Mouse (Mus musculus) induced T-regulatory cell, adult 2 months (primary cell): ENCODE results near the gene Sik3.
A peak's percentile ranks its signal among the peaks of the same experiment; 100 is the strongest.

Source experiments
- DNase-seq: peaks from one replicate; pipeline ENCODE4 v3.0.0-alpha.2; 2012; ENCODE audit warnings: low read depth

The Sik3 gene

GRCm38 (mm10) chr9:46228491-46228890 is 215.9 kb downstream of the Sik3 start, which contains the start of gene Apoa1:
Apoa1 (plus strand) TSS chr9:46228580.
- DNase-seq: no peak

DNA sequence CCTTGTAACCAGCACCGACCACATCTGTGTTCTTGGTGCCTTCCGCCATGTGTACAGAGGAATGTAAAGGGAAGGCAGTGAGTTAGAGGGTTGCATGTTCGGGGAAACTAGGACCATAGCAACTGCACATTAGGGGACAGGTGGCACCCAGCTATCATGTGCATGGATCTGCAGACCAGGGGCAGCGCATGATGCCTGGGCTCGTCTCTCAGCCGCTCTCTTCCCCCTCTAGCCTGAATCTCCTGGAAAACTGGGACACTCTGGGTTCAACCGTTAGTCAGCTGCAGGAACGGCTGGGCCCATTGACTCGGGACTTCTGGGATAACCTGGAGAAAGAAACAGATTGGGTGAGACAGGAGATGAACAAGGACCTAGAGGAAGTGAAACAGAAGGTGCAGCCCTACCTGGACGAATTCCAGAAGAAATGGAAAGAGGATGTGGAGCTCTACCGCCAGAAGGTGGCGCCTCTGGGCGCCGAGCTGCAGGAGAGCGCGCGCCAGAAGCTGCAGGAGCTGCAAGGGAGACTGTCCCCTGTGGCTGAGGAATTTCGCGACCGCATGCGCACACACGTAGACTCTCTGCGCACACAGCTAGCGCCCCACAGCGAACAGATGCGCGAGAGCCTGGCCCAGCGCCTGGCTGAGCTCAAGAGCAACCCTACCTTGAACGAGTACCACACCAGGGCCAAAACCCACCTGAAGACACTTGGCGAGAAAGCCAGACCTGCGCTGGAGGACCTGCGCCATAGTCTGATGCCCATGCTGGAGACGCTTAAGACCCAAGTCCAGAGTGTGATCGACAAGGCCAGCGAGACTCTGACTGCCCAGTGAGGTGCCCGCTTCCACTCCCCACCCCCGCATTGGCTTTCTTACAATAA is 217.2 kb downstream of the Sik3 start:
- DNase-seq: peak; percentile 65

GRCm38 (mm10) chr9:46230450-46230975 is 217.9 kb downstream of the Sik3 start:
- no peak for DNase-seq

- DNase-seq: no peak
Observed at GRCm38 (mm10) chr9:46235196-46235595, 222.6 kb downstream of the Sik3 start.

DNA sequence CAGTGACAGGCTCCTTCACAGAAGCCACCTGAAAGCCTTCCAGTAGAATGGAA is 222.8 kb downstream of the Sik3 start, which contains the start of gene Apoc3:
Gene Apoc3, minus strand, starts transcription at position 41 of the 53 bp plus-strand sequence.
- DNase-seq: no peak

- no peak for DNase-seq
Observed at GRCm38 (mm10) chr9:46235649-46236048, 223.0 kb downstream of the Sik3 start.

DNA sequence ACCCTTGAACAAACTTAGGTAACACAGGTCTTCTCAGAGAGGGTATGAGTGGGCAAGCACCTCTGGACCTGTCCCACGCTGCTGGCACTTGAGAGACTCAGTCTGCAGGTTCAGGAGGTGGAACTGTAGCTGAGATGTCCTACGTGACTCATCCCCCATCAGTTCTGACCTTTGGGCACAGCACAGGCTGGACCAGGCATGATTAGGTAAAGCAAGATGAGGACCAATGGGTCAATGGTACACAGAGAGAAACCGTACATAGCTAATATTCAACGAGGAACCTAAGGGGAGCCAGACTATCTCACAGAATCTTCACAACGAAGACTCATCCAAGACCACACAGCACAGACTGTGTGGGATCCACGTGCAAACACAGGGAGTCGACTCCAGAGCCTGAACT is 226.2 kb downstream of the Sik3 start:
- DNase-seq: no peak

GRCm38 (mm10) chr9:46240526-46241153 is 228.0 kb downstream of the Sik3 start, which contains the start of gene Apoa4:
Apoa4 (plus strand) TSS chr9:46240696.
- DNase-seq: no peak

GRCm38 (mm10) chr9:46241818-46242217 is 229.2 kb downstream of the Sik3 start:
- no peak for DNase-seq

- DNase-seq: no peak
Observed at GRCm38 (mm10) chr9:46243122-46243521, 230.5 kb downstream of the Sik3 start.

GRCm38 (mm10) chr9:46243584-46243983 is 231.0 kb downstream of the Sik3 start:
- DNase-seq: no peak

GRCm38 (mm10) chr9:46246752-46247324 is 234.2 kb downstream of the Sik3 start:
- peak; percentile 81 for DNase-seq

DNA sequence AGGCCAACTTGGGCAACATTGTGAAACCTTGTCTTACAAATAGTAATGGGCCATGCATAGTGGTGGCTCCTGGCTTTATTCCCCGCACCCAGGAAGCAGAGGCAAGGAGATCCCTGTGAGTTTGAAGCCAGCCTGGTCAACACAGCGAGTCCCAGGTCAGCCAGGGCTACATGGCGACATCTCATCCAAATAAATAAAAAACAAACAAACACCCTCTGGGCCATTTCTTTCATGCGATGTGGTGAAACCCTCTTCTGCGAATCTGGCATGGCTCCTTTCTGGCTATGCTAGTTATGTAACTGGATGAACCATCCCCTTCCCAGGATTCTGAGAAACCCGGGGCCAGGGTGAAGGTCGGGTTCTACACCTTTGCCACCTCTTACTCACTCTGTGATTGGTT is 243.6 kb downstream of the Sik3 start:
- no peak for DNase-seq

DNA sequence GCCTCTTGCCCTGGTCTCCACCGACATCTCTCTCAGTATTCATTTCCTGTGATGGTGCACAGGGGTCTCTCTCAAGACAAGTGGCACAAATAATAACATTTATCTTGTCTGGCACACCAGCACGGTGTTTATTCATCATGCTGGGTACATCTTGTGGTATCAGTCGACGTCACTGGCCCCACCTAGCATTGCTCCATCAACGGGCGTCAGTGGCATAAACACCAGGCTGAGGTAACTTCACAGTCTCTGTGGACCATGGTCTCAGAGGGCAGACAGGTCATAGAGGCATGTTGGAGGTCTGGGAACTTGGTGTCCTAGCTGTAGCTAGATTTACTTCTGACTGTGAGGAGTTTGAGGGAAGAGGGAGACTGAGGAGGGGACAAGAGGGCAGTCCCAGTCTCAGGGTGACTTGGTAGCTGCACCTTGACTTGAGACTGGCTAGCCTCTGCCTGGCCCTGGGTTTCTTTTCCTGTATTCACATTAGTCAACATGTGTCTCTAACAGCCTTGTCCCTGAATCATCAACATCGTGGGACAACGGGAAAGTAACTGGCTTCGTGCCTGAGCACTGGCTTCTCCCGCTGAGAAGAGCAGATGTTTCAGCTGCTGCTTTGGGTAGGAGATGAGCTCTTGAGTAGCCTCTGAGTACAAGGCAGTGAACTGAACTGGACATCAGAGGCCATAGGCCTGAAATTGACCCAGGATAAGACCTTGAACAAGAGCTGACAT is 244.2 kb downstream of the Sik3 start:
- no peak for DNase-seq

- DNase-seq: no peak
Observed at GRCm38 (mm10) chr9:46257546-46257945, 244.9 kb downstream of the Sik3 start.

- DNase-seq: no peak
Observed at GRCm38 (mm10) chr9:46259111-46259510, 246.5 kb downstream of the Sik3 start.

GRCm38 (mm10) chr9:46261131-46261530 is 248.5 kb downstream of the Sik3 start:
- DNase-seq: no peak

DNA sequence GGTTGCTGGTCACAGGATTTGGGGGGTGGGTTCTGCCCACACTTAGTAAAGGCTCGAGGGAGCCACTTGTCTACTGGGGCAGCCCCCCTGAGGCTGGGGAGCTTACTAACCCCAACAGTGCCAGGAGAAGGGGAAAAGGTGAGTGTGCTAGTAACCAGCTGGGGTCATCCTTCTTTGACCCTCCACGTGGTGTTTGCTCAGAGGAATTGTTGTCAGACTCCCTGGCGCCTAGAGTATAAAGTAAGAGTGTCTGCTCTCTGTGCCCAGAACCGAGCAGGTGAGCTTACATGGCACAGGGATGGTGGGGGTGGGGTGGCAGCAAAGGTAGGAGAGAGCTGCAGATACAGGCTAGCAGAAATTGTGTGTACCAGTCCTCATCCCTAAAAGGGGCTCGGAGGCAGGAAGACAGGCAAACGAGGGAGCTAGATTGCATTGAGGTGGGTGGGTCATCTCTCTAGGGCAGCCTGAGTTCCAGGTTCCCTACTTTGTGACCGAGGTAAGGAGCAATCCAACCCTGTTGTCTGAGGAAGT is 255.8 kb downstream of the Sik3 start, which contains the start of gene Apoa5:
Gene Apoa5, plus strand, starts transcription at position 291 of the 531 bp plus-strand sequence.
- DNase-seq: no peak

DNA sequence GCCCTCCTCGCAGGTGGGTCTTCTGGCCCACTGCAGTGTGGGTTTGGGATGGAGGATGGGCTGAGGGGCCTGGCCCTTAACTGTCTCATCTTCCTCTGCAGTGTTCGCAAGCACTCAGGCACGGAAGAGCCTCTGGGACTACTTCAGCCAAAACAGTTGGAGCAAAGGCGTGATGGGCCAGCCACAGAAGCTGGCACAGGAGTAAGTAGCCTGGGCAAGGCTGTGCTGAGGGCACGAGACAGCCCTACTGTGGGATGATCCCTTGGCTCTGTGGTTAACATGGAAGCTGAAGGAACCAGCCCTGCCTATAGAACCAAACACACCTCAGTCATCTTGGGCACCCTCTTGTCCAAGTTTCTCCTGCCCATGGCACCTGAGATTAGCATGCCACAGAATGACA is 256.5 kb downstream of the Sik3 start:
- no peak for DNase-seq

GRCm38 (mm10) chr9:46270782-46271181 is 258.2 kb downstream of the Sik3 start:
- DNase-seq: no peak

GRCm38 (mm10) chr9:46272070-46272469 is 259.4 kb downstream of the Sik3 start:
- DNase-seq: peak; percentile 78
